Mouse (Mus musculus): ENCODE data around the gene Ppp1r14c.

DNA sequence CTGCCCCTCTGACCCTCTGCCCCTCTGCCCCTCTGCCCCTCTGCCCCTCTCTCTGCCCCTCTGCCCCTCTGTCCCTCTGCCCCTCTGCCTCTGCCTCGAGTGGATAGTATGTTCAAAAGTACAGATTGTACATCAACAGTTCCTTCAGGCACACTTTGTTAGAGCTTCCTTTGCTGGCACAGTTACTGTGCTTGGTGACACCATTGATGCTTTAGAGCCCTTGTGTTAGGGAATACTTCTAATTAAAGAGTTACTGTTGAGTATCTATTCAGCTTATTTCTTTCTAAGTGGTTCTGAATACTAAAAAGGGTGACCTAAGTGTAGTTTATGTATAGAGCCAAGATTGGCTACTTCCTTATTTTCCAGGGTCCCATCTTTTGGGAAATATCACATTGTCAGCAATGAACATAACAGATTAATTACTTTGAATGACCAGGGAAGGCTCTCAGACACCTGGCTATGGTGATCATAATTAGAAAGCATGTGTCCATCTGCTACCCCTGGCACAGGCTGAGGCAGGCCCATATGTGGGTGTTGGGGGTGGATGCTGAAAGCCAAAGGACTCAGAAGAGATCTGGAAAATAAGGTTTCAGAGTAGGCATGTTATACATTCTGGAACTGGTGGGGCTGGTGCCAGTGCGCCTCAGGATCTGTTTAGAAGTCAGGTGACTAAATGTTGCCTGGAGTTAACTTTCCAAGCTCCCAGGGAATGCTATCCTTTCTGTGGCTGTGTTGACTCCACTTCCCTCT, 75.0 kb downstream of the Ppp1r14c start:
- no peak for TF ChIP-seq CTCF (IDR thresholded peaks at IDR 0.05; ENCODE audit: control insufficient read depth, insufficient read depth, insufficient read length)
- no peak for TF ChIP-seq MAX (IDR thresholded peaks at IDR 0.05)
- no peak for TF ChIP-seq MYOG (IDR thresholded peaks at IDR 0.05; ENCODE audit: control insufficient read depth, extremely low read depth, insufficient read length)
- no peak for TF ChIP-seq MYOD1 (IDR thresholded peaks at IDR 0.05; ENCODE audit: control insufficient read depth, insufficient read length, low read depth)
- no peak for TF ChIP-seq USF1 (IDR thresholded peaks at IDR 0.05; ENCODE audit: low read depth)
- TF ChIP-seq CEBPB (IDR thresholded peaks at IDR 0.05; ENCODE audit: low read depth), result no peak
- TF ChIP-seq FOSL1 (IDR thresholded peaks at IDR 0.05; ENCODE audit: insufficient read depth, low read length, poor library complexity, severe bottlenecking), result no peak

Data from C2C12 (cell line).